Mouse (Mus musculus): ENCODE data around the gene Akap8l. TPM values are rescaled to one million over a fixed set of nuclear protein-coding genes. Genes with fewer than 3 reads are reported as not detected.

The Akap8l gene
- polyA plus RNA-seq, 1 experiment from 2014 or later: 81.4 TPM

DNA sequence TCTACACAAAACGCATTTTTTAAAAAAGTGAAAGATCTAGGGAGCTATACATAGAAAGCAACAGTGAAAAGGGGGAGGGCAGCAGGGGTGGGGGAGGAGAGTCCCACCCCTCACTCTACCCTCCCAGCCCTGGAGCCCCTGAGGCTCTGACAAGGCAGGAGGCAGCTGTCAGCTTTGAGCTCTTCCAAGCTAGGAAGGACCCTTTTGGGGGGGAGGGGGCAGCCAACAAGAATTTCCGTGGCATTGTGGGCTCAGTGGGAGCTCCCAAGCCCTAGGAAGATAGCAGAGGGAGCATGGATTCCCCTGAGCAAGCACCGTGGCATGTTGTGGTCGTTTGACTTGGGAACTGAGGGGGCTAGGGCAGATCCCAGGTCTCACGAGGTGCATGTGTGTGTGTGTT is 3.8 kb upstream of the Akap8l start:
- Histone ChIP-seq H3K4me3 (ENCODE audit: low read depth, low read length) (no peak overlapping the region), H3K9ac (ENCODE audit: low read length) (no peak overlapping the region), H3K9me3 (ENCODE audit: control insufficient read depth, low read length) (no peaks in the 10 kb centered on the region), H3K27ac (ENCODE audit: low read depth, low read length) (no peak overlapping the region), H3K27me3 (ENCODE audit: control insufficient read depth, insufficient read depth, low read length) (no peaks in the 10 kb centered on the region), H3K36me3 (ENCODE audit: control insufficient read depth, insufficient read depth, low read length) (peaks cover 35% of the 10 kb centered on the region), H3K4me2 (ENCODE audit: low read depth, low read length, severe bottlenecking) (no peak overlapping the region), H3K4me1 (replicated peaks; ENCODE audit: control insufficient read depth, insufficient read depth, low read length) (no peaks in the 10 kb centered on the region; the same call in 1 of the 2 replicates)
- WGBS: 61% methylated on average over 5 of the region's 5 CpGs
- ATAC-seq (replicated peaks; ENCODE audit: low FRiP score) (no peak), DNase-seq (ENCODE audit: low spot score) (no peak)

GRCm38 (mm10) chr17:32353696-32354095 is 3.3 kb upstream of the Akap8l start:
- Histone ChIP-seq H3K4me1 (replicated peaks; ENCODE audit: control insufficient read depth, insufficient read depth, low read length) (no peaks in the 10 kb centered on the region; the same call in 1 of the 2 replicates), H3K9me3 (ENCODE audit: control insufficient read depth, low read length) (no peaks in the 10 kb centered on the region), H3K36me3 (ENCODE audit: control insufficient read depth, insufficient read depth, low read length) (peaks cover 30% of the 10 kb centered on the region), H3K27ac (ENCODE audit: low read depth, low read length) (no peak overlapping the region), H3K27me3 (ENCODE audit: control insufficient read depth, insufficient read depth, low read length) (no peaks in the 10 kb centered on the region), H3K9ac (ENCODE audit: low read length) (no peak overlapping the region), H3K4me3 (ENCODE audit: low read depth, low read length) (no peak overlapping the region), H3K4me2 (ENCODE audit: low read depth, low read length, severe bottlenecking) (no peak overlapping the region)
- DNase-seq (ENCODE audit: low spot score): no peak
- no peak for ATAC-seq (replicated peaks; ENCODE audit: low FRiP score)
- 89% methylated on average over 4 of the region's 4 CpGs for WGBS

- Histone ChIP-seq H3K4me1 (replicated peaks; ENCODE audit: control insufficient read depth, insufficient read depth, low read length) (no peaks in the 10 kb centered on the region; the same call in 1 of the 2 replicates), H3K27ac (ENCODE audit: low read depth, low read length) (no peak overlapping the region), H3K36me3 (ENCODE audit: control insufficient read depth, insufficient read depth, low read length) (peaks cover 16% of the 10 kb centered on the region), H3K27me3 (ENCODE audit: control insufficient read depth, insufficient read depth, low read length) (no peaks in the 10 kb centered on the region), H3K4me3 (ENCODE audit: low read depth, low read length) (no peak overlapping the region), H3K9me3 (ENCODE audit: control insufficient read depth, low read length) (no peaks in the 10 kb centered on the region), H3K4me2 (ENCODE audit: low read depth, low read length, severe bottlenecking) (no peak overlapping the region), H3K9ac (ENCODE audit: low read length) (no peak overlapping the region)
- DNase-seq (ENCODE audit: low spot score) (no peak), ATAC-seq (replicated peaks; ENCODE audit: low FRiP score) (no peak)
Observed at GRCm38 (mm10) chr17:32351726-32352125, 1.3 kb upstream of the Akap8l start.

DNA sequence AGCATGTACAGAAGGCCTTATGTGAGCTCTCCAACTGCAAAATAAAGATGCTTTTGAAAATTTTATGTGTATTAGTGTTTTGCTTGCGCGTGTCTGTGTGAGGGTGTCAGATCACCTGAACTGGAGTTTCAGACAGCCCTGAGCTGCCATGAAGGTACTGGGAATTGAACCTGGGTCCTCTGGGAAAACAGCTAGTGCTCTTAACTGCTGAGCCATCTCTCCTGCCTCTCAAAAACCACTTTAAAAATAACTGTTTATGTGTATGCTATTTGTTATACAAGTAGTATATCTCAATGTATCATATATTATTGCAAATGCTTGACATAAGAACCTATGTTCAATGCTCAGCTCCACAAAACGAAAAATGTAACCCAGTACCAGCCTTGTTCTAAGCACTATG is 862 bp upstream of the Akap8l start:
- 81% methylated on average over 3 of the region's 3 CpGs for WGBS
- peak overlapping the region; percentile 75; the same call in 1 of the 2 replicates for H3K4me2 ChIP-seq (ENCODE audit: low read depth, low read length, severe bottlenecking)
- 0 out of 2 replicates have a peak overlapping the region, but pooled peaks have one; percentile 88 for H3K4me3 ChIP-seq (ENCODE audit: low read depth, low read length)
- H3K27me3 ChIP-seq (ENCODE audit: control insufficient read depth, insufficient read depth, low read length): no peaks in the 10 kb centered on the region
- no peaks in the 10 kb centered on the region; the same call in 1 of the 2 replicates for H3K4me1 ChIP-seq (replicated peaks; ENCODE audit: control insufficient read depth, insufficient read depth, low read length)
- no peak overlapping the region for H3K27ac ChIP-seq (ENCODE audit: low read depth, low read length)
- no peak overlapping the region for H3K9ac ChIP-seq (ENCODE audit: low read length)
- H3K9me3 ChIP-seq (ENCODE audit: control insufficient read depth, low read length): no peaks in the 10 kb centered on the region
- H3K36me3 ChIP-seq (ENCODE audit: control insufficient read depth, insufficient read depth, low read length): peaks cover 13% of the 10 kb centered on the region
- DNase-seq (ENCODE audit: low spot score) (no peak), ATAC-seq (replicated peaks; ENCODE audit: low FRiP score) (no peak)

DNA sequence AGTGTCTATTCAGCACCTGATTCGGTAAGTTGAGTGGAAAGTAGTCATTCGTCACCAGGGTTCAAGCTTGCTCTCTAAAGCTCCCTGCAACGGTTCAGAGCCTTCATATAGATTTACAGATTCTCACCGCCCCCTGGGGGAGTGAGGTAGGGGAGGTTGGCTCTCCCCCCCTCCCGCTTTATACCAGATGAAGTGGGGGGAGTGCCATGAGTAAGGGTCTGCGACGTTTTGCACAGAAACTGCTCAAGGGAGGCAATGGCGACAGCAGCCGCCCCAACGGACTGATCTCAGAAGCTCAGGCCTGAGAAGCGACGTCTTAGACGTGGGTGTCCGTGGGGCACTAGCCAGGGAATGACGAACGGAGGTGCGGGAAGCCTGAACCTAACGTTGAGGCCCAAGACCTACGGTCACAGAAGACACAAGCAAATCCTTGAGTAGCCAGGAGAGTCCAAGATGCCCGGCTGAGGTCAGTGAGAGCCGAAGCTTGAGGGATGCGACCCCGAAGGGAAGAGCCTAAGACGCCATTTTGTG is 491 bp downstream of the Akap8l start:
- Histone ChIP-seq H3K36me3 (ENCODE audit: control insufficient read depth, insufficient read depth, low read length) (peaks cover 3% of the 10 kb centered on the region; the same call in 1 of the 2 replicates), H3K27me3 (ENCODE audit: control insufficient read depth, insufficient read depth, low read length) (no peaks in the 10 kb centered on the region), H3K4me1 (replicated peaks; ENCODE audit: control insufficient read depth, insufficient read depth, low read length) (no peaks in the 10 kb centered on the region; the same call in 1 of the 2 replicates), H3K4me3 (ENCODE audit: low read depth, low read length) (peak overlapping the region; percentile 88), H3K9ac (ENCODE audit: low read length) (peak overlapping the region; percentile 75), H3K9me3 (ENCODE audit: control insufficient read depth, low read length) (no peaks in the 10 kb centered on the region), H3K4me2 (ENCODE audit: low read depth, low read length, severe bottlenecking) (peak overlapping the region; percentile 75), H3K27ac (ENCODE audit: low read depth, low read length) (no peak overlapping the region; the same call in 1 of the 2 replicates)
- under 1% methylated on average over 24 of the region's 24 CpGs for WGBS
- no peak for DNase-seq (ENCODE audit: low spot score)
- no peak; the same call in 1 of the 2 replicates for ATAC-seq (replicated peaks; ENCODE audit: low FRiP score)

- Histone ChIP-seq H3K9ac (ENCODE audit: low read length) (peak overlapping the region; percentile 75; the same call in 1 of the 2 replicates), H3K4me3 (ENCODE audit: low read depth, low read length) (peak overlapping the region; percentile 88), H3K27ac (ENCODE audit: low read depth, low read length) (no peak overlapping the region), H3K4me2 (ENCODE audit: low read depth, low read length, severe bottlenecking) (peak overlapping the region; percentile 75), H3K4me1 (replicated peaks; ENCODE audit: control insufficient read depth, insufficient read depth, low read length) (no peaks in the 10 kb centered on the region; the same call in 1 of the 2 replicates), H3K9me3 (ENCODE audit: control insufficient read depth, low read length) (no peaks in the 10 kb centered on the region), H3K27me3 (ENCODE audit: control insufficient read depth, insufficient read depth, low read length) (no peaks in the 10 kb centered on the region), H3K36me3 (ENCODE audit: control insufficient read depth, insufficient read depth, low read length) (no peaks in the 10 kb centered on the region; the same call in 1 of the 2 replicates)
- DNase-seq (ENCODE audit: low spot score): peak; percentile 68
- WGBS: 17% methylated on average over 4 of the region's 4 CpGs
- no peak for ATAC-seq (replicated peaks; ENCODE audit: low FRiP score)
Observed at GRCm38 (mm10) chr17:32349037-32349732, 1.2 kb downstream of the Akap8l start.

DNA sequence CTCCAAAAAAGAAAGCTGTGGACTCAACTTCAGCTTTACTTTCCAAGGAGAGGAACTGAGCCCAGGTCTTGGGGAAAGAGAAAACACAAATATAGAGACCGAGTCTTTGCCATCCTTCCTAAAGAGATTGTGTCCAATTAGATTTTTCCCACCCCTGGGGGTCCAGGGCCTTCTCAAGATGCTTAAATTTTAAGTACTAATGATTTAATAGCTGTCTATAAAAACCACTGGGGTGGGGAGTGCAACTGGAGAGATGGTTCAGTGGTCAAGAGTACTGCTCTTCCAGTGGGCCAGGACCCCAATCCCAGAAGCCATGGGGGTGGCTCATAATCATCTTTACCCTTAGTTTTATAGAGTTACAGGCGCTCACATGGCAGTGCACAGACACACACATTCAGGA is 2.0 kb downstream of the Akap8l start:
- Histone ChIP-seq H3K4me1 (replicated peaks; ENCODE audit: control insufficient read depth, insufficient read depth, low read length) (no peaks in the 10 kb centered on the region; the same call in 1 of the 2 replicates), H3K4me3 (ENCODE audit: low read depth, low read length) (no peak overlapping the region), H3K4me2 (ENCODE audit: low read depth, low read length, severe bottlenecking) (no peak overlapping the region), H3K9ac (ENCODE audit: low read length) (no peak overlapping the region), H3K27ac (ENCODE audit: low read depth, low read length) (no peak overlapping the region), H3K27me3 (ENCODE audit: control insufficient read depth, insufficient read depth, low read length) (no peaks in the 10 kb centered on the region), H3K9me3 (ENCODE audit: control insufficient read depth, low read length) (no peaks in the 10 kb centered on the region), H3K36me3 (ENCODE audit: control insufficient read depth, insufficient read depth, low read length) (no peaks in the 10 kb centered on the region)
- no peak for ATAC-seq (replicated peaks; ENCODE audit: low FRiP score)
- 87% methylated on average over 2 of the region's 2 CpGs for WGBS
- no peak for DNase-seq (ENCODE audit: low spot score)

- Histone ChIP-seq H3K9me3 (ENCODE audit: control insufficient read depth, low read length) (no peaks in the 10 kb centered on the region), H3K4me3 (ENCODE audit: low read depth, low read length) (no peak overlapping the region), H3K27me3 (ENCODE audit: control insufficient read depth, insufficient read depth, low read length) (no peaks in the 10 kb centered on the region), H3K36me3 (ENCODE audit: control insufficient read depth, insufficient read depth, low read length) (peaks cover 3% of the 10 kb centered on the region; the same call in 1 of the 2 replicates), H3K4me2 (ENCODE audit: low read depth, low read length, severe bottlenecking) (no peak overlapping the region), H3K27ac (ENCODE audit: low read depth, low read length) (no peak overlapping the region), H3K9ac (ENCODE audit: low read length) (no peak overlapping the region), H3K4me1 (replicated peaks; ENCODE audit: control insufficient read depth, insufficient read depth, low read length) (no peaks in the 10 kb centered on the region)
- 88% methylated on average over 1 of the region's 1 CpGs for WGBS
- ATAC-seq (replicated peaks; ENCODE audit: low FRiP score) (no peak), DNase-seq (ENCODE audit: low spot score) (no peak)
Observed at GRCm38 (mm10) chr17:32341102-32341501, 9.3 kb downstream of the Akap8l start.
